Mouse (Mus musculus) ZHBTc4 (cell line): ENCODE measurements around the gene Gjb4.

ENCODE experiments used
- DNase-seq: peaks from one replicate; pipeline ENCODE4 v3.0.0-alpha.2; 2011; ENCODE audit warnings: low read depth, low spot score

The Gjb4 gene

DNA sequence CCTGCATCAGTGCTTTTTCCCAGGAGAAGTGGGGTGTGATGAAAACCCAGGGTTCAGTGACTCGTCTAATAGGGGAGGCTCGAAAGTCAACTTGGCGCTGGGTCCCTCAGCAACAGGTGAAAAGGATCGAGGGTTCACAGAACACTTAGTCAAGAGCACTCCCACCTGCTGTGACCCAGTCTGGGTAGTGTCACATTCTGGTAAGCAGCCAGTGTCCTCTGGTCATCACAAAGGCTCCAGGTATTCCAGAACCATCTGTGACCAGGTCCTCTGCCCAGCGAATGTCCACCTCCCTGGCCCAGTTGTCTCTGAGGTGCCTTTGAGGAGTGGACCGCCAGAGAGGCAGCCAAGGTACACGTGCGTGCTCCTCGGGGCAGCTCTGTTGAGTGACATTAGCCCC is 42.3 kb downstream of the Gjb4 start:
- DNase-seq: no peak

DNA sequence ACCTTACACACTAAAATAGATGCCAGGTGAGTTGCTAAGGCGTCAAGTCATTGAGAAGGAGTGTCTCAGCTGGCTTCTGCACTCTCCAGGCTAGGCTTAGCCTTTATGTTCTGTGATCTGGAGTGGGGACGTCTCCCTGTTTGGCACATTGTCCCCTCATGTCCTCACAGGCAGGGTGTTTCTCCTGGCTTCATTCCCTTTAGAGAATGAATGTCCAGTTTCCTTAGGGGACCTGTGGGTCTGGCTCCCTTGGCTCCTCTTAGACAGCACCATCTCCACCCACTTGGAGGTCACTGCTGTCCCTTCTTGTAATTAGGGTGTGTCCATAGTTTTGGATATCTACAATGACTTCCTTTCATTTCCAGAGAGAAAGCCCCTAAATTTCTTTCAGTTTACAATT is 47.0 kb downstream of the Gjb4 start:
- DNase-seq: no peak

DNA sequence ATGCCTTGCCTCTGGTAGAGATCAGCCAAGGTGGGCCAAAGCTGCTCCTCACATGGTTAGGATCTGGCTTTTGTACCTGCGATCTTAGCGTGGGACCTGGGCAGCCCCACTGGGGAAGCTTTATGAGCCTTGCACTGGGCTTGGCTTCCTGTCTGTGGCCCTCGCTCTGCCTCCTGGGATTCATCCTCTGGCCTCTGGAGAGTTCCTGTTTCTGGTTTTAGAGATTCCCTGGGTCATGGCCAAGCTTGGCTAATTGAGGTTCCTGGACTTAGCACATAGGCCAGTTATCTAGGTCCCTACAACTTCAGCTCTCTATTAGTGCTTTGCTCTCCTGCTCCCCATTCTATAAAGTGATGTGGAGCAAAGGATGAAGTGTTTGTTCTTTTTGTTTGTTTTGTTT is 50.1 kb downstream of the Gjb4 start:
- no peak for DNase-seq
